Mouse (Mus musculus): ENCODE data around the gene Terf2ip. TPM values are rescaled to one million over a fixed set of nuclear protein-coding genes. Genes with fewer than 3 reads are reported as not detected.

Terf2ip gene
- polyA plus RNA-seq (2012; rRNA removed), result 9.0 and 9.3 TPM in 2 replicates

- Histone ChIP-seq H3K27me3 (replicated peaks; ENCODE audit: control insufficient read depth, insufficient read depth, low read length) (no peaks in the 10 kb centered on the region), H3K36me3 (ENCODE audit: control insufficient read depth, insufficient read depth, low read length) (no peaks in the 10 kb centered on the region), H3K4me3 (ENCODE audit: insufficient read depth, low read depth, low read length) (peak within 1 kb of the TSS; percentile 97), H3K27ac (ENCODE audit: insufficient read depth, low read depth, low read length) (peak within 1 kb of the TSS; percentile 77), H3K4me1 (ENCODE audit: control insufficient read depth, insufficient read depth, low read length) (peaks cover 7% of the 10 kb centered on the region; the same call in 1 of the 2 replicates)
- under 1% methylated on average over 61 of the region's 61 CpGs for WGBS
- TF ChIP-seq CTCF (conservative IDR thresholded peaks at IDR 0.05; ENCODE audit: insufficient read depth, insufficient read length, low read depth, low read length) (no peak), POLR2A (IDR thresholded peaks at IDR 0.05; ENCODE audit: low read depth, low read length) (peak; percentile 84)
- peak; percentile 96 for DNase-seq
These were observed at the start of gene Terf2ip, which contains the start of gene Kars for GRCm38 (mm10) chr8:112010997-112011815. Gene Terf2ip, plus strand, starts transcription at chr8:112011398. Gene Kars, minus strand, starts transcription at chr8:112011323.

GRCm38 (mm10) chr8:111962589-111962988, 48.6 kb upstream of the Terf2ip start:
- no peak for DNase-seq
- WGBS, result 90% methylated on average over 1 of the region's 1 CpGs

GRCm38 (mm10) chr8:111963091-111963490, 48.1 kb upstream of the Terf2ip start:
- 81% methylated on average over 10 of the region's 10 CpGs for WGBS
- no peaks in the 10 kb centered on the region for H3K27me3 ChIP-seq (replicated peaks; ENCODE audit: control insufficient read depth, insufficient read depth, low read length)
- H3K4me1 ChIP-seq (ENCODE audit: control insufficient read depth, insufficient read depth, low read length), result no peaks in the 10 kb centered on the region
- no peak for DNase-seq
- H3K27ac ChIP-seq (ENCODE audit: insufficient read depth, low read depth, low read length), result no peak overlapping the region
- TF ChIP-seq CTCF (conservative IDR thresholded peaks at IDR 0.05; ENCODE audit: insufficient read depth, insufficient read length, low read depth, low read length) (no peak), POLR2A (IDR thresholded peaks at IDR 0.05; ENCODE audit: low read depth, low read length) (no peak)
- no peaks in the 10 kb centered on the region for H3K36me3 ChIP-seq (ENCODE audit: control insufficient read depth, insufficient read depth, low read length)
- no peak overlapping the region for H3K4me3 ChIP-seq (ENCODE audit: insufficient read depth, low read depth, low read length)

More at GRCm38 (mm10) chr8:111962589-111962988, 48.6 kb upstream of the Terf2ip start:
- Histone ChIP-seq H3K4me1 (ENCODE audit: control insufficient read depth, insufficient read depth, low read length) (no peaks in the 10 kb centered on the region), H3K4me3 (ENCODE audit: insufficient read depth, low read depth, low read length) (no peak overlapping the region), H3K36me3 (ENCODE audit: control insufficient read depth, insufficient read depth, low read length) (no peaks in the 10 kb centered on the region), H3K27ac (ENCODE audit: insufficient read depth, low read depth, low read length) (no peak overlapping the region), H3K27me3 (replicated peaks; ENCODE audit: control insufficient read depth, insufficient read depth, low read length) (no peaks in the 10 kb centered on the region)
- TF ChIP-seq POLR2A (IDR thresholded peaks at IDR 0.05; ENCODE audit: low read depth, low read length) (no peak), CTCF (conservative IDR thresholded peaks at IDR 0.05; ENCODE audit: insufficient read depth, insufficient read length, low read depth, low read length) (no peak)

- Histone ChIP-seq H3K27me3 (replicated peaks; ENCODE audit: control insufficient read depth, insufficient read depth, low read length) (no peaks in the 10 kb centered on the region), H3K4me3 (ENCODE audit: insufficient read depth, low read depth, low read length) (no peak overlapping the region), H3K27ac (ENCODE audit: insufficient read depth, low read depth, low read length) (no peak overlapping the region), H3K36me3 (ENCODE audit: control insufficient read depth, insufficient read depth, low read length) (no peaks in the 10 kb centered on the region), H3K4me1 (ENCODE audit: control insufficient read depth, insufficient read depth, low read length) (no peaks in the 10 kb centered on the region)
- no peak for DNase-seq
- TF ChIP-seq POLR2A (IDR thresholded peaks at IDR 0.05; ENCODE audit: low read depth, low read length) (no peak), CTCF (conservative IDR thresholded peaks at IDR 0.05; ENCODE audit: insufficient read depth, insufficient read length, low read depth, low read length) (no peak)
- 92% methylated on average over 4 of the region's 4 CpGs for WGBS
These were observed 47.7 kb upstream of the Terf2ip start for GRCm38 (mm10) chr8:111963546-111963945.

GRCm38 (mm10) chr8:111964351-111964750, 46.8 kb upstream of the Terf2ip start:
- H3K36me3 ChIP-seq (ENCODE audit: control insufficient read depth, insufficient read depth, low read length), result no peaks in the 10 kb centered on the region
- TF ChIP-seq POLR2A (IDR thresholded peaks at IDR 0.05; ENCODE audit: low read depth, low read length) (no peak), CTCF (conservative IDR thresholded peaks at IDR 0.05; ENCODE audit: insufficient read depth, insufficient read length, low read depth, low read length) (no peak)
- 67% methylated on average over 5 of the region's 5 CpGs for WGBS

GRCm38 (mm10) chr8:111964849-111965561, 46.2 kb upstream of the Terf2ip start:
- H3K4me3 ChIP-seq (ENCODE audit: insufficient read depth, low read depth, low read length), result no peak overlapping the region
- no peaks in the 10 kb centered on the region for H3K4me1 ChIP-seq (ENCODE audit: control insufficient read depth, insufficient read depth, low read length)
- H3K27ac ChIP-seq (ENCODE audit: insufficient read depth, low read depth, low read length), result no peak overlapping the region
- no peaks in the 10 kb centered on the region for H3K36me3 ChIP-seq (ENCODE audit: control insufficient read depth, insufficient read depth, low read length)
- TF ChIP-seq POLR2A (IDR thresholded peaks at IDR 0.05; ENCODE audit: low read depth, low read length), result no peak
- TF ChIP-seq CTCF (conservative IDR thresholded peaks at IDR 0.05; ENCODE audit: insufficient read depth, insufficient read length, low read depth, low read length), result no peak
- no peaks in the 10 kb centered on the region for H3K27me3 ChIP-seq (replicated peaks; ENCODE audit: control insufficient read depth, insufficient read depth, low read length)
- WGBS, result 78% methylated on average over 7 of the region's 7 CpGs
- no peak for DNase-seq

More at GRCm38 (mm10) chr8:111964351-111964750, 46.8 kb upstream of the Terf2ip start:
- Histone ChIP-seq H3K4me3 (ENCODE audit: insufficient read depth, low read depth, low read length) (no peak overlapping the region), H3K27me3 (replicated peaks; ENCODE audit: control insufficient read depth, insufficient read depth, low read length) (no peaks in the 10 kb centered on the region), H3K27ac (ENCODE audit: insufficient read depth, low read depth, low read length) (no peak overlapping the region), H3K4me1 (ENCODE audit: control insufficient read depth, insufficient read depth, low read length) (no peaks in the 10 kb centered on the region)
- no peak for DNase-seq
